Mouse (Mus musculus) midbrain, embryonic 14.5 days (tissue): ENCODE measurements at regions not wholly inside any gene's neighbourhood (a gene's known extent, or its start where the extent isn't known, plus 50 kb on each side); places are given as distances from the start of the nearest gene placed in this dataset.

Experiments
- ATAC-seq: fragments of 200-750 bp; cut with Nextera tagmentation; 2 replicates; pipeline ENCODE4 v1.8.0; 2017; ENCODE audit warnings: moderate number of reproducible peaks, moderate library complexity; ENCODE audit not compliant: low FRiP score, low TSS enrichment
- DNase-seq: peaks from one replicate; pipeline ENCODE4 v3.0.0-alpha.2; 2015
- H3K27ac ChIP-seq: fragments of 300-500 bp; sonication (generic); replicated peaks from 2 replicates; pipeline ENCODE4 v1.5.1; 2014; ENCODE audit warnings: mild to moderate bottlenecking, low read depth, low read length, moderate library complexity
- H3K27me3 ChIP-seq: fragments of 300-500 bp; sonication (generic); 2 replicates; pipeline ENCODE4 v1.6.1; 2014; ENCODE audit warnings: low read length, control low read depth, mixed read lengths; ENCODE audit not compliant: control insufficient read depth, insufficient read depth
- H3K36me3 ChIP-seq: fragments of 300-500 bp; sonication (generic); 2 replicates; pipeline ENCODE4 v1.6.1; 2014; ENCODE audit warnings: low read length, control low read depth; ENCODE audit not compliant: control insufficient read depth, insufficient read depth
- H3K4me1 ChIP-seq: fragments of 300-500 bp; sonication (generic); 2 replicates; pipeline ENCODE4 v1.6.1; 2014; ENCODE audit warnings: mild to moderate bottlenecking, antibody characterized with exemption, low read length, control low read depth; ENCODE audit not compliant: control insufficient read depth, insufficient read depth
- H3K4me2 ChIP-seq: fragments of 300-500 bp; sonication (generic); 2 replicates; pipeline ENCODE4 v1.6.1; 2014; ENCODE audit warnings: mild to moderate bottlenecking, low read length, moderate library complexity
- H3K4me3 ChIP-seq: fragments of 300-500 bp; sonication (generic); replicated peaks from 2 replicates; pipeline ENCODE4 v1.5.1; 2014; ENCODE audit warnings: low read depth, low read length
- H3K9ac ChIP-seq: fragments of 300-500 bp; sonication (generic); replicated peaks from 2 replicates; pipeline ENCODE4 v1.6.1; 2014; ENCODE audit warnings: mild to moderate bottlenecking, low read length, moderate library complexity
- H3K9me3 ChIP-seq: fragments of 300-500 bp; sonication (generic); 2 replicates; pipeline ENCODE4 v1.6.1; 2016; ENCODE audit warnings: low read length, control low read depth, mixed read lengths; ENCODE audit not compliant: control insufficient read depth
- WGBS: fragments of 180-500 bp; shearing (Covaris S2); extraction: QIAGEN DNeasy Blood & Tissue Kit; methylation state at CpG from one replicate; pipeline ENCODE4 v1.1.7; 2014; 5-methylcytosine and 5-hydroxymethylcytosine counted together

DNA sequence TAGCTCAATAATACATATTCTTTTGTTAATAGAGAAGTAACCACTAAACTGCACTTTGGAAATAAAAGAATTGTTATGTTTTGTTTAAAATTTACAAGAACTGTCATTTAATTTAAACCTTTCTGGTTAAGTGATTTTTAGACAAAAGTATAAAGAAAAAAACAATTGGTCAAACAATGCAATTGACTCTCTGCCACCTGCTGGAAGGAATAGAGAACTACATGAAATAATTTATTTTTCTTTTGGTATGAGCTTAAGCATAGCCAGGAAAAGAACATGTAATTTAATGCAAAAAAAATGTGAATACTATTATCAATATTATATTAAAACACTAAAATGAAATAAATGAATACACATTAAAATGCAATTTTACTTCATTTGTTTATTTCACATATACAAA is 465.5 kb upstream of the Pcdh10 start:
- no peak overlapping the region for H3K4me3 ChIP-seq
- no peaks in the 10 kb centered on the region for H3K27me3 ChIP-seq
- H3K27ac ChIP-seq, result no peak overlapping the region
- no peak for ATAC-seq
- DNase-seq, result peak; percentile 77
- no peak overlapping the region for H3K4me2 ChIP-seq
- H3K9me3 ChIP-seq, result no peaks in the 10 kb centered on the region
- H3K36me3 ChIP-seq, result no peaks in the 10 kb centered on the region
- no peaks in the 10 kb centered on the region for H3K4me1 ChIP-seq
- no peak overlapping the region for H3K9ac ChIP-seq

DNA sequence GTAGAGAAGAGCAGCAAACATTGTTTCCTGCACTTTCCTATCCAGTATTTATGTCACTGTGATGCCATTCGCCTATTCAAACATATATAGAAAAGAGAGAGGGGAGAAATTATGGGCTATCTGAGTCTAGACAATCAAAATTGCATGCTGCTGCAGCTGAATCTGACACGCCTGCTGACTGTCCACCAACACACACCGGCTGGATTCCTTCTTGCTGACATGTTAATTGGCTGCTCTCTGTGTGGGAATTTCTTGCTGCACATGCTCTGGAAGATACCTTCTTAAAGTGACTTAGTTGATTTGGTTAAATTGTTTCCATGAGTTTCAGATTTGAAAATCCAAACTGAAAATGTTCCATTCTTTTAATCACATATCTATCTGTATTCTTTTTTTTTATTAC is 463.9 kb upstream of the Pcdh10 start:
- H3K27me3 ChIP-seq, result no peaks in the 10 kb centered on the region
- H3K4me1 ChIP-seq, result no peaks in the 10 kb centered on the region
- no peak overlapping the region for H3K4me2 ChIP-seq
- DNase-seq (no peak), ATAC-seq (no peak)
- WGBS, result 81% methylated on average over 3 of the region's 3 CpGs
- H3K9me3 ChIP-seq, result no peaks in the 10 kb centered on the region
- H3K36me3 ChIP-seq, result no peaks in the 10 kb centered on the region
- H3K27ac ChIP-seq, result no peak overlapping the region
- no peak overlapping the region for H3K4me3 ChIP-seq
- H3K9ac ChIP-seq, result no peak overlapping the region
